ENCODE assay signal across 27 mouse cellular contexts in genomic region chr14:60904501-60904900, GRCm38 (mm10).
A peak's percentile ranks its signal among the peaks of the same experiment; 100 is the strongest.
DNase-seq lines count a peak whose midpoint lies in the region; ATAC-seq and TF ChIP-seq lines count a peak whose summit lies in the region.
"Had no signal": no experiment of that assay in that cellular context is flagged by ENCODE, and none has a peak within 500 bp of the region (broad histone marks: within the 10 kb centered on the region; RNA-seq: fewer than 3 reads in every experiment).

No protein-coding gene starts in this region.

- WGBS in heart, postnatal 0 days: 39% methylated on average over 4 of the region's 4 CpGs
- 21% methylated on average over 4 of the region's 4 CpGs for WGBS in lung, embryonic 15.5 days
- 40% methylated on average over 4 of the region's 4 CpGs for WGBS in stomach, postnatal 0 days

- H3K4me2 ChIP-seq in heart, postnatal 0 days (ENCODE audit: low read depth, low read length): no peak overlapping the region
- no peak overlapping the region for H3K4me2 ChIP-seq in lung, embryonic 15.5 days
- no peak overlapping the region for H3K4me2 ChIP-seq in stomach, postnatal 0 days (replicated peaks; ENCODE audit: low read depth)
- H3K4me2 ChIP-seq: embryonic facial prominence, embryonic 12.5 days; heart, embryonic 11.5 days; hindbrain, embryonic 12.5 days; liver, embryonic 15.5 days; stomach, embryonic 15.5 days had no signal

- H3K9me3 ChIP-seq in heart, postnatal 0 days (replicated peaks; ENCODE audit: control insufficient read depth, low read length): no peaks in the 10 kb centered on the region
- H3K9me3 ChIP-seq in lung, embryonic 15.5 days: no peaks in the 10 kb centered on the region
- no peaks in the 10 kb centered on the region for H3K9me3 ChIP-seq in stomach, postnatal 0 days (ENCODE audit: control insufficient read depth, low read length)
- H3K9me3 ChIP-seq: embryonic facial prominence, embryonic 12.5 days; hindbrain, embryonic 12.5 days; liver, embryonic 15.5 days; stomach, embryonic 15.5 days had no signal

- no peak for TF ChIP-seq EP300 in heart, postnatal 0 days (IDR thresholded peaks at IDR 0.05; ENCODE audit: low read depth)
- no peak for TF ChIP-seq EP300 in stomach, postnatal 0 days (optimal IDR thresholded peaks at IDR 0.05)

- no peak overlapping the region for H3K27ac ChIP-seq in heart, postnatal 0 days (ENCODE audit: low read depth)
- peak overlapping the region; percentile 49 for H3K27ac ChIP-seq in lung, embryonic 15.5 days
- H3K27ac ChIP-seq in stomach, postnatal 0 days (replicated peaks): no peak overlapping the region
- H3K27ac ChIP-seq: embryonic facial prominence, embryonic 12.5 days; hindbrain, embryonic 12.5 days; liver, embryonic 15.5 days; stomach, embryonic 15.5 days had no signal

- intact Hi-C loops in heart, postnatal 36 days (cut with DNase I): no loop called here

- DNase-seq in heart, postnatal 0 days (ENCODE audit: low spot score): no peak
- DNase-seq in heart, postnatal 36 days: no peak
- no peak for DNase-seq in lung, adult 18-20 months
- peak; percentile 7 for DNase-seq in ZHBTc4 (ENCODE audit: low read depth, low spot score)
- no peak for DNase-seq in stomach, postnatal 0 days (ENCODE audit: low spot score)
- no peak for DNase-seq in gastrocnemius, postnatal 25 days
- DNase-seq: adrenal gland, postnatal 10 days; B cell, adult 2 months; cerebellum, adult 11-12 months; cerebellum, adult 9-11 months; embryo, embryonic 11 days; gastrocnemius, postnatal 14 days; heart, adult 11 months; kidney, adult 9 months; kidney, postnatal 10 days; layer of hippocampus, postnatal 36 days; left cerebral cortex, postnatal 4 days; midbrain, embryonic 14.5 days; right cerebral cortex, postnatal 25 days; thymus, postnatal 14 days had no signal

- ATAC-seq in heart, postnatal 0 days (ENCODE audit: insufficient read depth, low read depth): 0 out of 2 replicates have a peak, but pooled peaks have one; percentile 11
- peak; percentile 52; the same call in 1 of the 2 replicates for ATAC-seq in lung, embryonic 15.5 days (ENCODE audit: borderline replicate concordance, extremely low read depth, low FRiP score, low TSS enrichment)
- ATAC-seq in stomach, postnatal 0 days (ENCODE audit: low FRiP score, low TSS enrichment): peak; percentile 47; the same call in 1 of the 2 replicates
- ATAC-seq: intestine, postnatal 0 days had no signal

- no peak overlapping the region for H3K9ac ChIP-seq in heart, postnatal 0 days (replicated peaks; ENCODE audit: low read depth, low read length)
- H3K9ac ChIP-seq in lung, embryonic 15.5 days: no peak overlapping the region
- no peak overlapping the region for H3K9ac ChIP-seq in stomach, postnatal 0 days (ENCODE audit: low read length)
- H3K9ac ChIP-seq: embryonic facial prominence, embryonic 12.5 days; hindbrain, embryonic 12.5 days; liver, embryonic 15.5 days; stomach, embryonic 15.5 days had no signal

- H3K36me3 ChIP-seq in heart, postnatal 0 days (replicated peaks; ENCODE audit: control insufficient read depth, insufficient read depth, low read length): no peaks in the 10 kb centered on the region
- no peaks in the 10 kb centered on the region for H3K36me3 ChIP-seq in lung, embryonic 15.5 days
- H3K36me3 ChIP-seq in stomach, postnatal 0 days (ENCODE audit: control insufficient read depth, insufficient read depth, low read length): no peaks in the 10 kb centered on the region
- H3K36me3 ChIP-seq: liver, embryonic 15.5 days; stomach, embryonic 15.5 days had no signal

- TF ChIP-seq CTCF in heart, postnatal 0 days (IDR thresholded peaks at IDR 0.05; ENCODE audit: low read depth): no peak
- no peak for TF ChIP-seq CTCF in stomach, postnatal 0 days (IDR thresholded peaks at IDR 0.05; ENCODE audit: low read depth)

- H3K4me1 ChIP-seq in heart, postnatal 0 days (ENCODE audit: control insufficient read depth, insufficient read depth): peaks cover 10% of the 10 kb centered on the region
- H3K4me1 ChIP-seq in lung, embryonic 15.5 days: peaks cover 23% of the 10 kb centered on the region
- H3K4me1 ChIP-seq in stomach, postnatal 0 days (replicated peaks; ENCODE audit: control insufficient read depth, insufficient read depth): no peaks in the 10 kb centered on the region
- H3K4me1 ChIP-seq: embryonic facial prominence, embryonic 12.5 days; hindbrain, embryonic 12.5 days; liver, embryonic 15.5 days; stomach, embryonic 15.5 days had no signal

- no peak overlapping the region for H3K4me3 ChIP-seq in heart, postnatal 0 days (ENCODE audit: low read depth, low read length)
- H3K4me3 ChIP-seq in lung, embryonic 15.5 days: no peak overlapping the region
- H3K4me3 ChIP-seq in stomach, postnatal 0 days (ENCODE audit: low read depth, low read length): no peak overlapping the region
- H3K4me3 ChIP-seq: embryonic facial prominence, embryonic 12.5 days; hindbrain, embryonic 12.5 days; liver, embryonic 15.5 days; stomach, embryonic 15.5 days had no signal

- H3K27me3 ChIP-seq in heart, postnatal 0 days (ENCODE audit: control insufficient read depth, insufficient read depth, low read length): no peaks in the 10 kb centered on the region
- H3K27me3 ChIP-seq in lung, embryonic 15.5 days: no peaks in the 10 kb centered on the region
- no peaks in the 10 kb centered on the region for H3K27me3 ChIP-seq in stomach, postnatal 0 days (ENCODE audit: control insufficient read depth, insufficient read depth, low read length)
- H3K27me3 ChIP-seq: embryonic facial prominence, embryonic 12.5 days; hindbrain, embryonic 12.5 days; liver, embryonic 15.5 days; stomach, embryonic 15.5 days had no signal
